ENCODE assay signal across 1 mouse cellular context in the genomic region with DNA sequence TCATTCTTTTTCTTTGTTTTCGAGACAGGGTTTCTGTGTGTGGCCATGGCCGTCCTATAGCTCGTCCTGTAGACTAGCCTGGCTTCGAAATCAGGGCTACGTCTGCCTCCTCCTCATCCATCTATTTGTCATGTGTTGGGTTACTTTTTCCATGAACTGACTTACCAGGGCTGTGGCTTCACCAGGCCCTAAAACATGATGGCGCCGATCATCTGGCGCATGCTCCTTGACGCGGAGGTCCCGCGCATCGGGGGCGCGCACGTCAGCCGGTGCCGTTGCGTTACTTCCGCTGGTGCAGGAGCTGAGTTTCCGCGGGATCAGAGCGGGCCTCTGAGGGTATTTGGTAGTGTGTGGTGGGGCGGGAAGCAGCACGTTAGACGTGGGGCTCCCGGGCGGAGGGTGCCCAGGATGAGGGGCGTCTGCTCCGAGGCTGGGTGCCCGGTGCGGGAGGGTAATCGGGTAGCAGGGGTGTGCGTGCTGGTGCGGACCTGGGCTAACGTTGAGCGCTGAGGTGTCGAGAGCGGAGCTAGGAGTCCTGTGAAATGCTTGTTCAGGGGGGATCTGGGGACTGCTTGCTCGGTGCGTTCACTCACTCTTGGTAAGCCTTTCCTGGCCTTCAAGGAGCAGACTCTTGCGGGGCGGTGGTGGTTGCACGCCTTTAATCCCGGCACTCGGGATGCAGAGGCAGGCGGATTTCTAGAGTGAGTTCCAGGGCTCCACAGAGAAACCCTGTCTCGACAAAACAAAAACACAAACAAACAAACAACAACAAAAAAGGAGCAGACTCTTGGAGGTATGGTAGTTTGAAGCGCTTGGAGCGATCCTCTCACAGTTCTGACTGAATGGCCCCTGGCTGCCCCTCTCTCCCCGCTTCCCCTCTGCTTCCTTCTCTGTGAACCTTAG.
TF ChIP-seq lines count a peak whose summit lies in the region.

A gene (minus strand): TSS at position 226 of the 903 bp plus-strand sequence.

TF ChIP-seq in MEL, 35 proteins besides CTCF, POLR2A, EP300 and RAD21:
- TF ChIP-seq POLR2AphosphoS2 (IDR thresholded peaks at IDR 0.05; ENCODE audit: low read length): peak; percentile 67; the same call in 1 of the 2 replicates
- peak; percentile 56; the same call in 1 of the 2 replicates for TF ChIP-seq NRF1 (IDR thresholded peaks at IDR 0.05; ENCODE audit: insufficient read depth, low read depth, low read length, poor library complexity, severe bottlenecking)
- 0 out of 2 replicates have a peak, but pooled peaks have one; percentile 19 for TF ChIP-seq ELF1 (IDR thresholded peaks at IDR 0.05; ENCODE audit: low read depth, low read length)
- 0 out of 2 replicates have a peak, but pooled peaks have one; percentile 46 for TF ChIP-seq MXI1 (IDR thresholded peaks at IDR 0.05; ENCODE audit: low read depth, low read length)
- 0 out of 2 replicates have a peak, but pooled peaks have one; percentile 60 for TF ChIP-seq CHD1 (IDR thresholded peaks at IDR 0.05; ENCODE audit: low read depth, low read length)
- TF ChIP-seq HCFC1 (IDR thresholded peaks at IDR 0.05; ENCODE audit: low read depth, low read length): peak; percentile 74
- peak; percentile 60; the same call in 1 of the 2 replicates for TF ChIP-seq SIN3A (IDR thresholded peaks at IDR 0.05; ENCODE audit: low read length)
- peak; percentile 65 for TF ChIP-seq ZMIZ1 (IDR thresholded peaks at IDR 0.05; ENCODE audit: low read depth, low read length)
- 0 out of 2 replicates have a peak, but pooled peaks have one; percentile 39 for TF ChIP-seq TBP (IDR thresholded peaks at IDR 0.05; ENCODE audit: low read depth, low read length)
- TF ChIP-seq NELFE (IDR thresholded peaks at IDR 0.05; ENCODE audit: low read depth, low read length): peak; percentile 68
